Mouse (Mus musculus) embryo, embryonic 10.5 days (tissue): ENCODE results near the gene Cdk8.
A peak's percentile ranks its signal among the peaks of the same experiment; 100 is the strongest.
"Not testable (repeated sequence)": the region's sequence is repeated elsewhere in the genome, so short reads cannot be mapped to it uniquely, and the experiment has no call there.

Experiments
- DNase-seq: peaks from one replicate; pipeline ENCODE4 v3.0.0-alpha.2; 2015; ENCODE audit warnings: low spot score

The Cdk8 gene

GRCm38 (mm10) chr5:146230864-146231654 is at the start of gene Cdk8:
Cdk8 (plus strand) TSS chr5:146231230.
- peak; percentile 95 for DNase-seq

GRCm38 (mm10) chr5:146185204-146185603 is 45.8 kb upstream of the Cdk8 start, which contains the start of gene 1700001J03Rik:
1700001J03Rik (minus strand) TSS chr5:146185304.
- DNase-seq: not testable (repeated sequence)

DNA sequence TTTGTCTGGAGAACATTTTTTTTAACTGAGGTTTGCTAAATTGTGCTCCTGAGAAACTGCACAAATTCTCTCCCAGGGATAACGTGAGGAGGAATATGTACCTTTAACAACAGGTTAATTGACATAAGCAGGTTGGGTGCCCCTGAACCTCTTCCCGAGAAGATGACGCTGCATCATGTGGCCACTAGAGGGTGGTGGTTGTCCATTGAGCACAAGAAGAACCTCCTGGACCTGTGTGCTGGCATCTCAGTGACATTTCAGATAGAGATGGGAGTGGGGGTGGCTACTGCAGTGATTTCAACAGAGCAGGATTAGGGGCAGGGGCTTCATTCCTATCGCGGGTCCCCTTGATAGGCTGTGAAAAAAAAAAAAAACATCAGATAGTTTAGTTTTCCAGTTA is 43.6 kb upstream of the Cdk8 start:
- peak; percentile 26 for DNase-seq

DNA sequence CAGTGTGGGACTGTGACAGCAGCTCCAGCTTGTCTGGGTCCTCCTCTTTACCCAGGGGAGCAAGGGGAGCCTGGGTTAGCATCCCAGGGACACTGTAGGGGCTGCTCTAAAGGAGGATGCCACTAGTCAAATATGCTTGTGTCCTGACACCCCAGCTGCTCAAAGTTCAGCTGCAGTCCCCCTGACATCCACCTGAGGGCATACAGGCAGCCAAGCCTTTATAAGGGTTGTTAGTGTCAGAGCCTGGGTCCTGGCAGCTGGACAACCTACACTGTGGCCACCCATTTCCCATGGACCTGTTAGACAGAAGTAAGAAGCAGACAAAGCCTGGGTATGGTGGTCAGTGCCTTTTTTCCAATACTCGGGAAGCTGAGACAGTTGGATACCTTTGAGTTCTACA is 42.9 kb upstream of the Cdk8 start:
- DNase-seq: no peak

DNA sequence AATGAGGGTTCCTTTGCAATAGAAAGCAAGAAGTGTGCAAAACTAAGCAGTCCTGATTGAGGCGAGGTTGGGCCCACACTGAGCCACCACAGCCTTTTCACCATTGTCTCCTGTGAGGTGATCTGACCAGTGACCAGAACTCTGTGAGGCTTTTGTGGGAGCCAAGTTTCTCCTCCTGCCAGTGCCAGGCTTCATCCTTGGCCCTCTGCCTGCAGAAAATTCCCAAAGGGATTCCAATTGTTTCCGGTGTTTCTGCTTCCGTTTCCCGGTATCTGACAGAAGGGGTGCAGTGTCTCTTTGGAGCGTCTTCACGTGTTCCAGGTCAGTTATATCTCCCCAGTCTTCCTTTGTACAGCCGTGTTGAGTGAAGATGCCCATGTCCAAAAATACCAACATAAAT is 42.3 kb upstream of the Cdk8 start:
- DNase-seq: no peak

DNA sequence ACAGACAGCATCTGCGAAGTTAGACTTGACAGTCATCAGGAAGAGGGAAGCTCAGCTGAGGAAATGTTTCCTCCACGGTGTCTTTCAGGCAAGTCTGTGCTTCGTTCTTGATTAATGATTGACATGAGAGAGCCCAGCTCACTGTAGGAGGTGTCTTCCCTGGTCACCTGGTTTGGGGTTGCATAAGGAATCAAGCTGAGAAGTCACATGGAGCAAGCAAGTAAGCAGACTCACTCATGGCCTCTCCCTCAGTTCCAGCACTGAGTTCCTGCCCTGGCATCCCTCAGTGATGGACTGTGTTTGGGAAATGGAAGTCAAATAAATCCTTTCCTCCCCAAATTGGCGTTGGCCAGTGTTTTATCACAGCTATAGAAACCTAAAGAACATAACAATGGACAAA is 40.9 kb upstream of the Cdk8 start:
- DNase-seq: no peak

DNA sequence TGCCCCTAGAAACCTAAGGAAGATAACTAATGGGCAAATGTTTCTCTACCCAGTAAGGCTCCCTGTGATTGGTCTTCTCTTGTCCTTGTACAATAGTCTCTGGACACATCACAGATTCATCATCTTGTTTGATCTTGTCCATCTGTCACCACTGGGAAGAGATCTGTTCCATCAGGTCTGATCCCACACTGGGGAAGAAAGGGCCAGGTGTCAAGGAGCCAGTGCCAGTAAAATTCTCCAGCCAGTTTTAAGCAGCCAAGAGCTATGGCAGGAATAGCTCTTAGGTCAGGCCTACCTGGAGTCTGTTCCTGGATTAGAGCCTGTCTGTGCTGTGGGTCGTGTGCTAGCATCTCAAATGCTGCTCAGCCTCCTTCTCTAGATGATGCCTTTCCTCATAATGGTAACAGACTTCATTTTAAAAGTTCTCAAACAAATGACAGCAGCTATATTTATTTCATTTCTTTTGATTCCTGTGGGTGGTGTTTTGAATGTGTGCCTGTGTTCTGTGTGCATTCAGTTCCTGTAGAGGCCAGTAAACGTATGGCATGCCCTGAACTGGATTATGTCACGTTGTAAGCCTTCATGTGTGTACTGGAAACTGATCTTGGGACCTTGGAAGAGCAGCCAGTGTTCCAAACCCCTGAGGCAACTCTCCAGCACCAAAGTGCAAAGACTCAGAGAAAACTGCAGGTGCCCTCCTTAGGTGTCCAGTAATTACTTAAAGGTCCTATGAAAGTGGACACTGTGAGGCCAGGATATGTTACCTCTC is 40.3 kb upstream of the Cdk8 start:
- no peak for DNase-seq

- no peak for DNase-seq
These were observed 37.7 kb upstream of the Cdk8 start for GRCm38 (mm10) chr5:146193360-146193759.

DNA sequence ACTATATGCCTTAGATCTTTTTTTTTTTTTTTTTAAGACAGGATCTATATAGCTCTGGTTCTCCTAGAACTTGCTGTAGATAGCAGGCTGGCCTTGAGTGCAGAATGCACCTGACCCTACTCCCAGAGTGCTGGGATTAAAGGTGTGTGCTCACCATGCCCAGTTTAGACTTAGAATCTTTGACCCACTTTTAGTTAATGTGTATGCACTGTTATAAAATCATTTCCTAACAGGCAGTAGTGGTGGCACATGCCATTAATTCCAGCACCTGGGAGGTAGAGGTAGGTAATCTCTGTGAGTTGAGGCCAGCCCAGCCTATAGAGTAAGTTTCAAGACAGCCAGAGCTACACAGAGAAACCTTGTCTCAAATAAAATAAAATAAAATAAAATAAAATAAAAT is 32.0 kb upstream of the Cdk8 start:
- DNase-seq: no peak

GRCm38 (mm10) chr5:146199540-146199939 is 31.5 kb upstream of the Cdk8 start:
- DNase-seq: no peak

GRCm38 (mm10) chr5:146200580-146200979 is 30.4 kb upstream of the Cdk8 start:
- DNase-seq: no peak

- no peak for DNase-seq
These were observed 27.1 kb upstream of the Cdk8 start for GRCm38 (mm10) chr5:146203921-146204320.

- no peak for DNase-seq
These were observed 25.5 kb upstream of the Cdk8 start for GRCm38 (mm10) chr5:146205537-146205936.

DNA sequence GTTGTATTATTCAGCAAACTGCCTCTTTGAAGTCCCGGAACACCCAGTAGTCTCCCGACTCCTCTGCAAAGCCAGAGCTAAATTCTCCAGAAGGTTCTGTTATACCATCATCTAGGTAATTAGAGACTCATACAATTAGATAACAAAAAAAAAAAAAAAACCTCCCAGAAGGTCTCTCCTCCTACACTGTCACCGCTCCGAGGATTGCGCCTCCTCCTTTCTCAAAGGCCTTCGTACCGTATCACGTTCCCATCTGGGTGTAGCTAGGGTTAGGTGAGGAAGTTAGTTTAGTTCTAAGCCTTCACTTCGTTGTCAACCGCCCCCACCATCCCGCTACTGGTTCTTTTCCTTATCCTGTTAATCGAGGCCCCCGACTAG is 10.5 kb upstream of the Cdk8 start:
- no peak for DNase-seq

DNA sequence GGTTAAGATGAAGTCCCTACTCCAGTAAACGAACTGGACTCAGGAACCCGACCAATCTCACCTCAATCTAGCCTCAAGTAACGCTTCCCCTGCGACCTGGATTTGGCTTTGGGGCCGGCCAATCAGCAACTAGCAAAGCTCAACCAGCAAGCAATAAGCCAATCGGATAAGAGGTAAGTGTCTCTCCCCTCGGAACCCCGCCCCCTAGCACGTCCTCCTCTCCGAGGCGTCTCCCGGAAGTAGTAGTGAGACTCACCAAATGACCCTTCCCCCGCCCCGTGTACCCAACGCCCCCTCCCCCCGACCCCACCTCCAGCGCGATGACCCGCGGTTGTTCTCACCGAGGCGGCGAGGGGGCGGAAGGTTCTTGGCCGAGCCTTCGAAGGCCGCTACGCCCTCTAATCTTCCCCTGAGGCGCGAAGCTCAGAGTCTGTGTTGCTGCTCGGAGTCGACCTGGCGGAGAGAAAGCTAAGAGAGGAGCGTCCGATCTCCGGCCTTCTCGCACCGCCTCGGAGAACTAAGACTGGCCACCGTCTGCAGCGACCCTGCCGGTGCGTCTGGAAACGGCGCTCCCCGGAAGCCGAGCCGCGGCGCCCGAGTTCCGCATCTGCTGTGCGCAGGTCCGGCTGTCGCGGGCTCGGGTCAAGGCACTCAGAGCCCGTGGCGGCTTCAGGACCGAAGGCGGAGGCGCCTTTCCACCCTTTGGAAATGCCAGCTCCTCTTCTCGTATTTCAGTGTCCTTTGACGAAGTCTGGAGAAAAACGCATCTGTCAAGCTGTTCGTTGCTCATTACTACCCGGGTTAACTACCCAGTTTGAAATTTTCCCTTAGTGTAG is 9.9 kb upstream of the Cdk8 start, which contains the start of gene Rnf6:
Rnf6 (minus strand) TSS at position 677 of the 836 bp plus-strand sequence.
- peak; percentile 98 for DNase-seq

DNA sequence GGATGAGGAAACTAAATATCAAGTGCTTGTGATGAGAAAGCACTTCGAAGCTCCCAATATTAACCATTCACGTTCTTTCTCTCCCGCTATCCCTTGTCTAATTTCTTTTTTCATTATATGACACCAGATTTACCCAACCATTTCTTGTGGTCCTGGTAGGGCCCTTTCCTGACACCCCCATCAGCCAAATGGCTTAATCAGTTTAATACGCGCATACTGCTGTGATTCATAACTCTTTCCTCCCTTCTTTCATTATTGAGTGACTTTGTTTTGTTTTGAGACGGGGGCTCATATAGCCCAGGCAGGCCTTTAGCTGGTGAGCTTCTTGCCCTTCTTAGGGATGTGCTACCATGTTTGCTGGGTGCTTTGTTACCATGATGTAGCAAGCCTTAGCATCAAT is 9.3 kb upstream of the Cdk8 start:
- no peak for DNase-seq

DNA sequence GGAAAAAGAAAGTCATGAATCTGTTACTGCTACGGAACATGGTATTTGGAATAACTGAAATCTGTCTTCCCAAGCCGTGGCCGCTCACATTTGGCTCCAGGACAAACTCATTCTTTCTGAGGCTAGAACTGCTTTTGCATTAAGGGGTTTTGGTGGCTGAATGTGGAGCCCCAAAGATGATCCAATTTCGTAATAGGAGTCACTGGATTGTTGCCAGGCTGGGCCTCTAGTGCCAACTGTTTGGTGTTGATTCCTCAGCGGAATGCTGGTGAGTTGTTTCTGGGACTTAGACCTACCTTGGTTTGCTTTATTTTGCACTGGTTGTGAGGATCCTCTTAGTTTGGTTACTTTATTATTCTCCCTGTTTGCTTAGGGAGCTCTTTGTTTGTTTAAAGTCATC is 7.2 kb upstream of the Cdk8 start:
- DNase-seq: no peak

GRCm38 (mm10) chr5:146227496-146227895 is 3.5 kb upstream of the Cdk8 start:
- DNase-seq: no peak

DNA sequence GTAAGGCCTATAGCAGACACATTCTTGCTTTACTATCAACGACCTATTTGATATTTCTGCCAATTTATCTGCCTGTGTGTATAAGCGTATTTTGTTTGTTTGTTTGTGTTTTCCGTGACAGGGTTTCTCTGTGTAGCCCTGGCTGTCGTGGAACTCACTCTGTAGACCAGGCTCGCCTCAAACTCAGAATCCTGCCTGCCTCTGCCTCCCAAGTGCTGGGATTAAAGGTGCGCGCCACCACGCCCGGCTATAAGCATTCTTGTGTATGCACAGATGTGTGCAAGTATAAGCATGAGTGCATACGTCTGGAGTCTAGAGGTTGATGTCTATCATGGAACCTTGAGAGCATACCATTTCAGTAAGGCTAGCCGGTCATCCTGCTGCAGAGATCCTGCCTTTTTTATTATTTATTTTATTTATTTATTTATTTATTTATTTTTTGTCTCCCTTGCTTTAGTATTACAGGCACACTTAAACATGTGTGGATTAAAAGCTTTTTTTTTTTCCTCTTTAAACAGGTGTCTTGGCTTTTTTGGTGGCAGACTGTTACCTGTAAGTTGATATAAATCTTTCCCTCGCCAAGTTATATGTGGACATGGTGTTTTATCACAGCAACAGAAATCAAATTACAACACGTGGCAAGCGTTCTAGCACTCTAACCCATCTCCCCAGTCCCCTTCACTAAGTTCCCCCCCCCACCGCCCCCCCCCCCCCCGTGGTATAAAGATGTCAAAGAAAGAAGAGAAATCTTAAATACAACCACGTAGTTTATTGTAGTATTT is 970 bp upstream of the Cdk8 start:
- peak; percentile 19 for DNase-seq

DNA sequence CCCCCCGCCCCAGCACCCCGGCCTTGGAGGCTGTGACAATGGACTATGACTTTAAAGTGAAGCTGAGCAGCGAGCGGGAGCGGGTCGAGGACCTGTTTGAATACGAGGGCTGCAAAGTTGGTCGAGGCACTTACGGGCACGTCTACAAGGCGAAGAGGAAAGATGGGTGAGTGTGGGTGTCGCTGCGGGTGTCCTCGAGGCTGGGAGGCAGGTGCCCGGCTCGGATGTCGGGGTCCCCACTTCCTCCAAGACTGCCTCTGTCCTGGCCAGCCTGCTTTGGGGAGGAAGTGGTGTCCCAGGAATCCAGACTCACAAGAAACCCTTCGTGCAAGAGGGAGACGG is 596 bp downstream of the Cdk8 start:
- peak; percentile 26 for DNase-seq

DNA sequence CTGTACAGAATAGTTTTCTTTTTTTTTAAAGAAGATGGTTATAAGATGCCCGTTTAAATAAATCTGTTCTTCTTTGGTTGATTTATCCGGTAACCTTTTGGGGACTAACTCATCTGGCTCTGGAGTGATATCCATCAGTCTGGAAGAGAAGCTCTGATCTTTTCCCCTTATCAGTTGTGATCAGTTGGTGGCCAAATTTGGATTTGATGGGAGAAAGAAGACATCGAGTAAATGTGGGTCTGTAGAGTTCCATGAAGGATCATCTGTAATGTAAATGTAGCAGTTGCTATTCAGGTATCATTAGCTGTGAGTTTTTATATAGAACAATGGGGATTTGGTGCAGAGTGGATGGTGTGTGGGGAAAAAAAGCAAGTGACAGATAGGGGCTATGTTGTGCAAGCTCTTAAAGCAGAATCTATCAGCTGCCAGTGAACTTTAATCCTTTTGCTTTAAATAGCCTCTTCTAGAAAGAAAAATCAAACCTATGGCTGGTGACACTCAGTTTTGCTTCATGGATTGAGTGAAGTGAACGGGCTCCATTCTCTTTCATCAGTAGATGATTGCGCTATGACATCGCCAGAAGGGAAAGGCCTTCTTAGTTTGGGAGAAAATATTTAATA is 1.1 kb downstream of the Cdk8 start:
- no peak for DNase-seq
